Mouse (Mus musculus): ENCODE measurements at regions not wholly inside any gene's neighbourhood (a gene's known extent, or its start where the extent isn't known, plus 50 kb on each side); places are given as distances from the start of the nearest gene placed in this dataset.
A peak's percentile ranks its signal among the peaks of the same experiment; 100 is the strongest.
"Not testable (repeated sequence)": the region's sequence is repeated elsewhere in the genome, so short reads cannot be mapped to it uniquely, and the experiment has no call there.

DNA sequence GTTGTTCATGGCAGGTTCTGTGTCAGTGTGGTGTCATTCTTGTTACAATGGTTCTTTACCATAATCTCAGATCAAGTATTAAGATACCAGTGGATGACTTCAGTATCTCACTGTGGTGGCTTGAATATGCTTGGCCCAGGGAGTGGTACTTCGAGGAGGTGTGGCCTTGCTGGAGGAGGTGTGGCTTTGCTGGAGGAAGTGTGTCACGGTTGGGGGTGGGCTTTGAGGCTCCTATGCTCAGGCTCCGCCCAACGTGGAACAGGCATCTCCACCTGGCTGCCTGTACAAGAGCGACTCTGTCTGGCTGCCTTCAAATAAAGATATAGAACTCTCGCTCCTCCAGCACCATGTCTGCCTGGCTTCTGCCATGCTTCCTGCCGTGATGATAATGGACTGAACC lies 63.6 kb downstream of the Cd2 start:
- DNase-seq (ENCODE audit: low spot score) = no peak

DNA sequence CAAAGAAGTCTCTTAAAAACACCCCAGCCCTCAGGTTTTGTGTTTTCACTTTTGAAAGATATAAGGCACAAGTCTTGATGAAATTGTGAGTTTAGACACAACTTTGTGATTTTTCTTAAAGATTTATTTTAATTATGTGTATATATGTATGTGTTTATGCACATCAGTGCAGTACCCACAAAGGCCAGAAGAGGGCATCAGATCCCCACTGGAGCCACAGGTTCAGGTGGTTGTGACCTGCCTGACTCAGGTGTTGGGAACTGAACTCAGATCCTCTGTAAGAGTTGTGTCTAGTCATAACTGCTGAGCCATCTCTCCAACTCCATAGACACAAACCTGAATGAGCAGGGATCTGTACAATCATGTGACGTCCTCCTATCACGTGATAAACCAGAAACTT lies 67.8 kb downstream of the Cd2 start:
- no peak for DNase-seq (ENCODE audit: low spot score)

- no peak for DNase-seq (ENCODE audit: low spot score)
Measured at GRCm38 (mm10) chr3:101216711-101217110, 71.0 kb downstream of the Cd2 start.

GRCm38 (mm10) chr3:101213212-101213562 lies 74.6 kb downstream of the Cd2 start:
- no peak for DNase-seq (ENCODE audit: low spot score)

DNA sequence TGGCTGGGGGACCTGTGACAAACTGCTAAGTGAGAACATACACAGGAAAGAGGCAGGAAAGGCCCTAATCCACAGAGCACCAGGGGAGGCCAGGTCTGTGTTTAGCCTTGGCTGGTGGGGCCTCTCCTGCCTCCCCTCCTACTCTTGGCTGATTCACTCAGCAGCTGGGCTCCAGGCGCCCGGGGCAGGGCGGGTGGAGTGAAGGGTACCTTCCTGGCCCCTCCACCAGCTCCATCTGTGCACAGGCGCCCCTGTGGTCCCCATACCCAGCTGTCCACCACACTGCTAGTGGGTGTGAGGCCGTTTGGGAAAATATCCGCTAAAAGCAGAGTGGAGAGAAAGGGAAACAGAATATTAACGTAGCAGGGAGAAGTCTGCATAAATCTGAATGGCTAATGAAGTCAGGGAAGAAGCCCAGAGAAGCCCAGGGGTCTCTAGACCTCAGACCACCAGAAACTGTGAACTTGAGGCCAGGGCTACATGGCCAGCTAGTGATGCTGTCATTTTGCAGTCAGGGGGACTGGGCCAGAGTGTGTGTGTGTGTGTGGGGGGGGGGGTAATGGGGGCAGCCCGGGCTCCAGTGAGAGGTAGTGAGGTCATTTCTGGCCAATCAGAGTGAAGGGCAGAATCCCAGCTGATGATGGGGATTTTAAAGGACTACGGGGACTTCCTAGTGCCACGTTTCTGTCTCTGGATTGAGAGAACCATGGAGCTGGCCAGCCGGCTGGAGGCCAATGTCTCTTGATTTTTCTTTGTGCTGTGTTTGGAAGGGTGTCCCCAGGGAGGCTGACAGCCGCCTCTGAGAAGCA lies 75.1 kb downstream of the Cd2 start:
- DNase-seq (ENCODE audit: low spot score) = peak; percentile 8

GRCm38 (mm10) chr3:101211936-101212335 lies 75.8 kb downstream of the Cd2 start:
- peak; percentile 9 for DNase-seq (ENCODE audit: low spot score)

DNA sequence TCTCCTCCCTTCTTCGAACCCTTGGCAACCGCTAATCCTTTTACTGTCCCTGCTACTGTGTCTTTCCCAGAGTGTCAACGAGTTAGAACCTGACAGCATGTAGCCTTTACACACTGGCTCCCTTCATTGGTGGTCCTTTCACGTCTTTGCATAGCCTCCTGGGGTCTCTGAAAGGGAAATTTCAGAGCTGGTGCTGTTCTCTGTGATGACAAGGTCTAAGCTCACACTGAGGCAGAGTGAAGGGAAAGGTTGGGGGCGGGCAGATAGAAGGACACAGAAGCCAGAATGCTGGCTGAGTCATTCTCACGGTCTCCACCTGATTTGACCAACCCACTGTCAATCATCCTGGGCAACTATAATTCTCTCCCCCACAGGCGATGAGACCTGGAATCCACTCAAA lies 78.2 kb downstream of the Cd2 start:
- DNase-seq (ENCODE audit: low spot score) = no peak

GRCm38 (mm10) chr3:101208751-101209150 lies 79.0 kb downstream of the Cd2 start:
- DNase-seq (ENCODE audit: low spot score) = no peak

DNA sequence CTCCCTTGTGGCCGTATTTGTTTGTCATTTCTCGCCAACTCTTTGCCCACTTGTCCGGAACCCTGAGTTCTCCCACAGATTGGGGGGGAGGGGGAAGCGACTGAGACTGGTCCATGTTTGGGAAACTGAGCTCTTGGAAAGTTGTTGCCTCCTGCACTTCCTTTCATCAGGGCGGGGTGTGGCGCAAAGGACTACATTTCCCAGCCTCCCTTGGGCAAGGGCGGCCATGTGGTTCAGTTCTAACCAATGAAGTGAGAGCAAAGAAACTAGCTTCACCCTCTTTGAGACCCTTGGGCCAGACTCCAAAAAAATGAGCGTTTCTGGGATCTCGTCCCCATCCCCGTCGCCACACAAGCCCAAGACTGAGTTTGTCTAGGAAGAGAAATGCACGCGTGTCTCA lies 81.6 kb downstream of the Cd2 start:
- DNase-seq (ENCODE audit: low spot score) = not testable (repeated sequence)

GRCm38 (mm10) chr3:101194725-101195124 lies 84.6 kb upstream of the Ptgfrn start:
- DNase-seq (ENCODE audit: low spot score) = no peak

GRCm38 (mm10) chr3:101194319-101194718 lies 84.2 kb upstream of the Ptgfrn start:
- no peak for DNase-seq (ENCODE audit: low spot score)

DNA sequence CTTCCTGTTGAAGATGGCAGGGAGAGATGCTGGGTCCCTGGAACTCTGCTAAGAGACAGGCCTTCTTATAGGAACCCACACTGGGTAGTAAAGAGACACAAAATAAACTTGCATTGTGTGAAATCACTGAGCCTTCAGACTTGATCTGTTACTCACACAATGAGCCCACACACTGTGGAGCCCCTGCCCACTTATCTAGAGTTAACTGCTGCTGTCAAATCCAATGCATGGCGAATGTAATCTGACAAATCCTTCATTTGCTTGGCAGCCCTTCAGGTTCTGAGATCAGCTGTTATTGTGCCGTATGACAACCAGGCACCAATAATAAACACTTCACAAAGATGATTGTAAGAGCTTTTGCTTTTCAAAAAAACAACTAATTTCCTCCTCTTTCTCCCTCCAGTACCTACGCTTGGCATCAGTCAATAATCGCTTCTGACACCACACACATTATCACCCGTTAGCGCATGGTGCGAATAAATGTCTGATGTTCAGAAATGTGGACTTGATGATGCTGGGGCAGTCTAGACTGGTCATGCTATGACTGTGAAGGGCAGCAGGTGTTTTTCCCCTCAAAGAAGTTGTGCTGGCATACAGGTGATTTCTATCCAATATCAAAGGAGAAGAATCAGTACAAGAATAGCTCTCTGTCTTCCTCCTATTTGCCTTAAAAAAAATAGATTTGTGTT lies 81.4 kb upstream of the Ptgfrn start:
- DNase-seq (ENCODE audit: low spot score) = no peak

GRCm38 (mm10) chr3:101181958-101182357 lies 71.9 kb upstream of the Ptgfrn start:
- no peak for DNase-seq (ENCODE audit: low spot score)

GRCm38 (mm10) chr3:101173954-101174353 lies 63.9 kb upstream of the Ptgfrn start:
- DNase-seq (ENCODE audit: low spot score) = no peak

GRCm38 (mm10) chr3:101170037-101171019 lies 60.2 kb upstream of the Ptgfrn start:
- DNase-seq (ENCODE audit: low spot score) = no peak

- DNase-seq (ENCODE audit: low spot score) = no peak
Measured at GRCm38 (mm10) chr3:101167026-101167425, 56.9 kb upstream of the Ptgfrn start.

DNA sequence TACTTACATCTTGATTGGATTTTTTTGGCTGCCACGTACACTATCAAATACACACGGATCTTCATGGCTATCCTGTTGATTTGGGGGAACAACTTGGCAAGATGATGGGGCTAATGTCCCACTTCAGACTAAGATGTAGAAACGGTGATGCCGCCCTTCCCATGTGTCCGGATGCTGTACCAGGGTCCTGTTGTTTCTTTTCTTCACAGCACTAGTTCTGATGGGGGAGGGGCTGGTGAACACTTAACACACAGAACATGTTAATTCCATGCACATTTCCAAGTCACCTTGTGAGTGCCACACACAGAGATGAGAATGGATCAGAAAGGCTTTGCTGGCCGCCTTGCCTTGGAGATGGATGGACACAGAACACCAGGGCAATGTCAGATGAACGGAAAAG lies 56.5 kb upstream of the Ptgfrn start:
- no peak for DNase-seq (ENCODE audit: low spot score)

- DNase-seq (ENCODE audit: low spot score) = no peak
Measured at GRCm38 (mm10) chr3:101165261-101165660, 55.2 kb upstream of the Ptgfrn start.

GRCm38 (mm10) chr3:101164771-101165170 lies 54.7 kb upstream of the Ptgfrn start:
- DNase-seq (ENCODE audit: low spot score) = no peak

DNA sequence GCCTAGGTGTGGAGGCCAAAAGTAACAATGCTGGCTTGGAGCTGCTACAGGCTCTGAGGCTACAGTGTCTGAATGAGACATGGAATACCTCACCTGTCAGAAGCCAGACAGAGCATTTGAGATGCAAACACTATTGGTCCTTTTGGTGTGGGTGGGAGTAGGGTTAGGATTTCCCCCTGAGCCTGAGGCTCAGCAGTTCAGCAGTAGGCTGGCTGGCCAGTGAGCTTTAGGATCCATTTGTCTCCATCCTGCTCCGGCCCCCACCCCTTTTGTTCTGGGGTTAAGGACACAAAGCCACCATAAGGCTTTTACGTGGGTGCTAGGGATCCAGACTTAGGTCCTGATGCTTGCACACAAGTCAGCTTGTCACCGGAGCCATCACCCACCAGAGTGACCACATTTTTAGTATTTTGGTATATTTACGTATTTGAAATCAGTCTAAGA lies 53.9 kb upstream of the Ptgfrn start:
- DNase-seq (ENCODE audit: low spot score) = no peak

- DNase-seq (ENCODE audit: low spot score) = peak; percentile 18
Measured at GRCm38 (mm10) chr3:101163160-101163990, 53.3 kb upstream of the Ptgfrn start.
